Mouse (Mus musculus) C2C12 (cell line): ENCODE results near the gene Adra2b.

Source experiments
- CEBPB ChIP-seq: IDR thresholded peaks from one replicate; pipeline ENCODE4 v1.6.1; 2011; ENCODE audit warnings: low read depth, mild to moderate bottlenecking, control low read depth, moderate library complexity
- CTCF ChIP-seq: IDR thresholded peaks from one replicate; pipeline ENCODE4 v1.5.1; 2011; ENCODE audit not compliant: control insufficient read depth, insufficient read depth, insufficient read length
- MAX ChIP-seq: IDR thresholded peaks from one replicate; pipeline ENCODE4 v1.6.1; 2011; ENCODE audit warnings: mild to moderate bottlenecking, control low read depth
- USF1 ChIP-seq: IDR thresholded peaks from one replicate; pipeline ENCODE4 v1.6.1; 2011; ENCODE audit warnings: low read depth, mild to moderate bottlenecking, control low read depth, moderate library complexity

- TF ChIP-seq CTCF (no peak), CEBPB (no peak), MAX (no peak), USF1 (no peak)
Observed at GRCm38 (mm10) chr2:127338416-127338815, 24.6 kb upstream of the Adra2b start, which contains the start of gene Astl.
